Mouse (Mus musculus) gastrocnemius, postnatal 14 days (tissue): ENCODE data around the gene Prok2. TPM values are rescaled to one million over a fixed set of nuclear protein-coding genes. Genes with fewer than 3 reads are reported as not detected.

ENCODE experiments used
- total RNA-seq, 2 experiments: library from RNA; stranded (reverse); gene quantifications; 2 replicates each; pipeline ENCODE4 v1.2.3; 2021

Prok2 gene
- total RNA-seq, 2 experiments from 2014 or later: not detected

Other genes with a start within 250 kb of the Prok2 start
- 10 to 100 TPM; 18.0 to 20.7 TPM for gene Foxp1, start 203.7 kb downstream of the Prok2 start, total RNA-seq
- gene Eif4e3, start 59.6 kb downstream of the Prok2 start, total RNA-seq: 10 to 100 TPM; 16.2 to 17.8 TPM
- under 1 TPM; 0.73 to 0.90 TPM for gene Gm20696, start 59.6 kb downstream of the Prok2 start, total RNA-seq
- gene Gpr27, start 33.7 kb downstream of the Prok2 start, total RNA-seq: 1 to 10 TPM; 1.8 to 2.3 TPM